Mouse (Mus musculus) limb, embryonic 15.5 days (tissue): Measurements from ENCODE around the gene Nfix. TPM values are rescaled to one million over a fixed set of nuclear protein-coding genes. Genes with fewer than 3 reads are reported as not detected.

Experiments used
- ATAC-seq: fragments of 200-750 bp; cut with Nextera tagmentation; 2 replicates; pipeline ENCODE4 v1.8.0; 2017; ENCODE audit warnings: low read depth, moderate TSS enrichment; ENCODE audit not compliant: insufficient number of reproducible peaks, low FRiP score, low TSS enrichment
- H3K27ac ChIP-seq: fragments of 300-500 bp; sonication (generic); 2 replicates; pipeline ENCODE4 v1.5.1; 2015; ENCODE audit warnings: moderate library complexity, mild to moderate bottlenecking, inconsistent platforms
- H3K27me3 ChIP-seq: fragments of 300-500 bp; sonication (generic); 2 replicates; pipeline ENCODE4 v1.6.1; 2015; ENCODE audit warnings: inconsistent platforms
- H3K36me3 ChIP-seq: fragments of 300-500 bp; sonication (generic); 2 replicates; pipeline ENCODE4 v1.6.1; 2015; ENCODE audit warnings: inconsistent platforms
- H3K4me1 ChIP-seq: fragments of 300-500 bp; sonication (generic); 2 replicates; pipeline ENCODE4 v1.6.1; 2015; ENCODE audit warnings: inconsistent platforms
- H3K4me2 ChIP-seq: fragments of 300-500 bp; sonication (generic); 2 replicates; pipeline ENCODE4 v1.6.1; 2015; ENCODE audit warnings: mild to moderate bottlenecking, inconsistent platforms
- H3K4me3 ChIP-seq: fragments of 300-500 bp; sonication (generic); 2 replicates; pipeline ENCODE4 v1.5.1; 2015; ENCODE audit warnings: mild to moderate bottlenecking, inconsistent platforms
- H3K9ac ChIP-seq: fragments of 300-500 bp; sonication (generic); 2 replicates; pipeline ENCODE4 v1.6.1; 2015; ENCODE audit warnings: inconsistent platforms
- H3K9me3 ChIP-seq: fragments of 300-500 bp; sonication (generic); 2 replicates; pipeline ENCODE4 v1.6.1; 2016; ENCODE audit warnings: inconsistent platforms
- WGBS: fragments of 180-500 bp; shearing (Covaris S2); methylation state at CpG from one replicate; pipeline ENCODE4 v1.1.7; 2015; 5-methylcytosine and 5-hydroxymethylcytosine counted together
- polyA plus RNA-seq: library from polyadenylated mRNA; unstranded; fragments of >200 nt; fragmentation: Nextera tagmentation; extraction: Ambion mirVana; gene quantifications from 2 replicates; pipeline ENCODE4 v1.2.1, GENCODE M21; 2015

Nfix gene
- polyA plus RNA-seq, 1 experiment from 2014 or later: 100 TPM

- H3K4me1 ChIP-seq: peaks cover 96% of the 10 kb centered on the region
- H3K9ac ChIP-seq: 0 out of 2 replicates have a peak overlapping the region, but pooled peaks have one; percentile 14
- H3K4me2 ChIP-seq: peak overlapping the region; percentile 30
- peak overlapping the region; percentile 97 for H3K27ac ChIP-seq
- WGBS: 9% methylated on average over 16 of the region's 17 CpGs
- ATAC-seq: no peak
- no peaks in the 10 kb centered on the region for H3K9me3 ChIP-seq
- H3K4me3 ChIP-seq: no peak overlapping the region
- no peaks in the 10 kb centered on the region for H3K27me3 ChIP-seq
- 0 out of 2 replicates have a peak, but pooled peaks cover 3% of the 10 kb centered on the region for H3K36me3 ChIP-seq
Measured at GRCm38 (mm10) chr8:84745032-84745925, 54.9 kb downstream of the Nfix start.

- 0 out of 2 replicates have a peak, but pooled peaks cover 3% of the 10 kb centered on the region for H3K36me3 ChIP-seq
- no peaks in the 10 kb centered on the region for H3K27me3 ChIP-seq
- no peaks in the 10 kb centered on the region for H3K9me3 ChIP-seq
- H3K4me3 ChIP-seq: no peak overlapping the region; the same call in 1 of the 2 replicates
- peaks cover 96% of the 10 kb centered on the region for H3K4me1 ChIP-seq
- 0 out of 2 replicates have a peak, but pooled peaks have one; percentile 9 for ATAC-seq
- H3K4me2 ChIP-seq: peak overlapping the region; percentile 47
- H3K9ac ChIP-seq: peak overlapping the region; percentile 21; the same call in 1 of the 2 replicates
- H3K27ac ChIP-seq: peak overlapping the region; percentile 97
- 7% methylated on average over 16 of the region's 17 CpGs for WGBS
Measured at GRCm38 (mm10) chr8:84743517-84744420, 56.4 kb downstream of the Nfix start.

- H3K9me3 ChIP-seq: no peaks in the 10 kb centered on the region
- peak overlapping the region; percentile 47 for H3K4me2 ChIP-seq
- no peaks in the 10 kb centered on the region for H3K27me3 ChIP-seq
- WGBS: 6% methylated on average over 10 of the region's 10 CpGs
- ATAC-seq: peak; percentile 22; the same call in 1 of the 2 replicates
- peak overlapping the region; percentile 23 for H3K4me3 ChIP-seq
- peaks cover 98% of the 10 kb centered on the region for H3K4me1 ChIP-seq
- 0 out of 2 replicates have a peak, but pooled peaks cover 3% of the 10 kb centered on the region for H3K36me3 ChIP-seq
- peak overlapping the region; percentile 97 for H3K27ac ChIP-seq
- H3K9ac ChIP-seq: no peak overlapping the region
Measured at GRCm38 (mm10) chr8:84743054-84743415, 57.1 kb downstream of the Nfix start.

- Histone ChIP-seq H3K27me3 (no peaks in the 10 kb centered on the region), H3K27ac (peak overlapping the region; percentile 97), H3K4me2 (peak overlapping the region; percentile 47), H3K9me3 (no peaks in the 10 kb centered on the region), H3K36me3 (0 out of 2 replicates have a peak, but pooled peaks cover 3% of the 10 kb centered on the region), H3K4me1 (peaks cover 100% of the 10 kb centered on the region), H3K9ac (no peak overlapping the region), H3K4me3 (peak overlapping the region; percentile 23)
- WGBS: 7% methylated on average over 32 of the region's 32 CpGs
- peak; percentile 86 for ATAC-seq
Measured at GRCm38 (mm10) chr8:84742171-84743053, 57.7 kb downstream of the Nfix start.

GRCm38 (mm10) chr8:84740895-84741843 lies 59.0 kb downstream of the Nfix start:
- H3K27ac ChIP-seq: peak overlapping the region; percentile 97
- no peak for ATAC-seq
- H3K9ac ChIP-seq: no peak overlapping the region
- H3K27me3 ChIP-seq: no peaks in the 10 kb centered on the region
- H3K4me3 ChIP-seq: no peak overlapping the region
- H3K36me3 ChIP-seq: 0 out of 2 replicates have a peak, but pooled peaks cover 3% of the 10 kb centered on the region
- no peaks in the 10 kb centered on the region for H3K9me3 ChIP-seq
- peaks cover 100% of the 10 kb centered on the region for H3K4me1 ChIP-seq
- WGBS: 41% methylated on average over 13 of the region's 13 CpGs
- H3K4me2 ChIP-seq: 0 out of 2 replicates have a peak overlapping the region, but pooled peaks have one; percentile 47

- H3K4me1 ChIP-seq: peaks cover 100% of the 10 kb centered on the region
- WGBS: 5% methylated on average over 1 of the region's 1 CpGs
- no peak overlapping the region for H3K4me3 ChIP-seq
- peak overlapping the region; percentile 97 for H3K27ac ChIP-seq
- H3K9me3 ChIP-seq: no peaks in the 10 kb centered on the region
- 0 out of 2 replicates have a peak, but pooled peaks cover 3% of the 10 kb centered on the region for H3K36me3 ChIP-seq
- H3K4me2 ChIP-seq: 0 out of 2 replicates have a peak overlapping the region, but pooled peaks have one; percentile 1
- ATAC-seq: no peak
- H3K9ac ChIP-seq: no peak overlapping the region
- no peaks in the 10 kb centered on the region for H3K27me3 ChIP-seq
Measured at GRCm38 (mm10) chr8:84739401-84739742, 60.8 kb downstream of the Nfix start.

GRCm38 (mm10) chr8:84738715-84739400 lies 61.3 kb downstream of the Nfix start:
- H3K4me2 ChIP-seq: 0 out of 2 replicates have a peak overlapping the region, but pooled peaks have one; percentile 1
- ATAC-seq: no peak
- WGBS: 42% methylated on average over 10 of the region's 10 CpGs
- peak overlapping the region; percentile 10; the same call in 1 of the 2 replicates for H3K9ac ChIP-seq
- no peak overlapping the region for H3K4me3 ChIP-seq
- peak overlapping the region; percentile 97 for H3K27ac ChIP-seq
- H3K36me3 ChIP-seq: 0 out of 2 replicates have a peak, but pooled peaks cover 3% of the 10 kb centered on the region
- H3K4me1 ChIP-seq: peaks cover 100% of the 10 kb centered on the region
- H3K9me3 ChIP-seq: no peaks in the 10 kb centered on the region
- no peaks in the 10 kb centered on the region for H3K27me3 ChIP-seq

GRCm38 (mm10) chr8:84738266-84738665 lies 61.9 kb downstream of the Nfix start:
- Histone ChIP-seq H3K36me3 (0 out of 2 replicates have a peak, but pooled peaks cover 3% of the 10 kb centered on the region), H3K27ac (peak overlapping the region; percentile 97), H3K4me3 (no peak overlapping the region), H3K4me1 (peaks cover 100% of the 10 kb centered on the region), H3K27me3 (no peaks in the 10 kb centered on the region), H3K9me3 (no peaks in the 10 kb centered on the region), H3K4me2 (0 out of 2 replicates have a peak overlapping the region, but pooled peaks have one; percentile 3), H3K9ac (peak overlapping the region; percentile 10; the same call in 1 of the 2 replicates)
- 22% methylated on average over 10 of the region's 10 CpGs for WGBS
- no peak for ATAC-seq

GRCm38 (mm10) chr8:84737608-84738007 lies 62.5 kb downstream of the Nfix start:
- 5% methylated on average over 16 of the region's 16 CpGs for WGBS
- 0 out of 2 replicates have a peak overlapping the region, but pooled peaks have one; percentile 18 for H3K9ac ChIP-seq
- H3K27me3 ChIP-seq: no peaks in the 10 kb centered on the region
- peaks cover 100% of the 10 kb centered on the region for H3K4me1 ChIP-seq
- H3K4me3 ChIP-seq: no peak overlapping the region
- H3K36me3 ChIP-seq: peaks cover 3% of the 10 kb centered on the region; the same call in 1 of the 2 replicates
- ATAC-seq: no peak
- no peaks in the 10 kb centered on the region for H3K9me3 ChIP-seq
- H3K27ac ChIP-seq: peak overlapping the region; percentile 97
- H3K4me2 ChIP-seq: peak overlapping the region; percentile 33
